Mouse (Mus musculus) CH12.LX (cell line): ENCODE measurements at regions not wholly inside any gene's neighbourhood (a gene's known extent, or its start where the extent isn't known, plus 50 kb on each side); places are given as distances from the start of the nearest gene placed in this dataset.

Experiments
- CHD1 ChIP-seq: IDR thresholded peaks from 2 replicates; pipeline ENCODE4 v1.6.1; 2012; ENCODE audit warnings: low read depth, low read length, improper control_type of control experiment, inconsistent platforms
- CTCF ChIP-seq, 2 experiments: IDR thresholded peaks in 1 of 2; conservative IDR thresholded peaks in 1 of 2; 2 replicates each; pipeline ENCODE4 v1.5.1; 2011 to 2012; ENCODE audit warnings: low read depth in 2 of 2, low read length in 2 of 2, improper control_type of control experiment in 1 of 2, inconsistent platforms in 1 of 2, mild to moderate bottlenecking in 1 of 2, moderate library complexity in 1 of 2
- EP300 ChIP-seq: IDR thresholded peaks from 2 replicates; pipeline ENCODE4 v1.6.1; 2011; ENCODE audit warnings: low read length, improper control_type of control experiment
- ETS1 ChIP-seq: conservative IDR thresholded peaks from 2 replicates; pipeline ENCODE4 v1.6.1; 2012; ENCODE audit warnings: low read depth, mild to moderate bottlenecking, inconsistent platforms, low read length, improper control_type of control experiment, moderate library complexity
- MAFK ChIP-seq: IDR thresholded peaks from 2 replicates; pipeline ENCODE4 v1.6.1; 2011; ENCODE audit warnings: low read length, improper control_type of control experiment; ENCODE audit not compliant: insufficient replicate concordance
- MEF2A ChIP-seq: IDR thresholded peaks from 2 replicates; pipeline ENCODE4 v1.6.1; 2014; ENCODE audit warnings: low read depth, mild to moderate bottlenecking, inconsistent platforms, low read length, improper control_type of control experiment, borderline replicate concordance
- MXI1 ChIP-seq: IDR thresholded peaks from 2 replicates; pipeline ENCODE4 v1.6.1; 2011; ENCODE audit warnings: mild to moderate bottlenecking, low read depth, low read length, improper control_type of control experiment
- MYC ChIP-seq: IDR thresholded peaks from 2 replicates; pipeline ENCODE4 v1.6.1; 2011; ENCODE audit warnings: low read depth, mild to moderate bottlenecking, improper control_type of control experiment, low read length
- NELFE ChIP-seq: IDR thresholded peaks from 2 replicates; pipeline ENCODE4 v1.6.1; 2011; ENCODE audit warnings: low read depth, low read length, improper control_type of control experiment
- POLR2A ChIP-seq: IDR thresholded peaks from 2 replicates; pipeline ENCODE4 v1.6.1; 2011; ENCODE audit warnings: low read depth, mild to moderate bottlenecking, improper control_type of control experiment, low read length
- POLR2AphosphoS2 ChIP-seq: IDR thresholded peaks from 2 replicates; pipeline ENCODE4 v1.6.1; 2011; ENCODE audit warnings: low read depth, low read length, improper control_type of control experiment
- TCF12 ChIP-seq: IDR thresholded peaks from 2 replicates; pipeline ENCODE4 v1.6.1; 2014; ENCODE audit warnings: low read depth, mild to moderate bottlenecking, inconsistent platforms, low read length, improper control_type of control experiment
- ZC3H11A ChIP-seq: IDR thresholded peaks from 2 replicates; pipeline ENCODE4 v1.6.1; 2012; ENCODE audit warnings: low read depth, mild to moderate bottlenecking, inconsistent platforms, low read length, improper control_type of control experiment
- ZMIZ1 ChIP-seq: IDR thresholded peaks from 2 replicates; pipeline ENCODE4 v1.6.1; 2012; ENCODE audit warnings: low read depth, mild to moderate bottlenecking, inconsistent platforms, low read length, improper control_type of control experiment

DNA sequence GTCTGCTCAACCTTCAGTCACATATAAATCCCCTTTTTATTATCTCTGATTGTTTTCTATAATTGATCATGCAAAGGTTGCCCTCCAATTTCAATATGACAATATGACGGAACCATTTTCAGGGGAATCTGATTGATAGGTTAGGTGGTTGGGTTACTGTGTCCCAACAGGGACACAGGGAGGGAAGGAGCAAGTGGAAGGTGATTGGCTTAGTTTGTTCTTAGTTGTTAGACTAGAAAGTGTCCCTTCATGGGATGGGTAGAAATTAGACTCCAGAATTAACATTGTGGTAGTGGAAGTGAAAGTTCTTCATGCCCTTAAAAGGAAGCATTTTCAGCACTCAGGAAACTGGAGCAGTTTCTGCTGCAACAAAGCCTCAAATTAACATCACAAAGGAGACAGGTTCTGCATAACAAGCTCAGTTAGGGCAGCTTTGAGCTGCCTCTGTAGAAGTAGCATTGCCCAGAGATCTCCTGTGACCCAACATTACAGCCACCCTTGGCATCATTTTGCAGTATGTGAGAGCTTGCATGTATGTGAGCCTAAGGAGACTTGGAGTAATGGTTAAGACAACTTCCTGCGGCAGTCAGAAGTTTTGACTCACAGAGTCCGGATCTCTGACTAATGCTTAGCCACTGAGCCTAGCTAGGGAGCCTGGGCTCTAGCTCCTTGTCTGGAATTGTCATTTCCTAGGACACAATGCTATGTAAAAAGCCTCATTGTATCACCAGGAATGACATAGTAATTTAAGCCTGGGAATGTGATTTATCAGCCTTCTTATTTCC is 186.1 kb upstream of the Kcnj16 start:
- TF ChIP-seq NELFE (no peak), ZC3H11A (no peak), CTCF (conservative IDR thresholded peaks at IDR 0.05 in 1 of 2, IDR thresholded peaks at IDR 0.05 in 1 of 2; ENCODE audit: low read depth in 2 of 2, low read length in 2 of 2) (no peak), MAFK (no peak), ZMIZ1 (no peak), ETS1 (no peak), MXI1 (no peak), EP300 (no peak), MEF2A (no peak), POLR2A (no peak), MYC (no peak), CHD1 (no peak), TCF12 (no peak), POLR2AphosphoS2 (no peak)
